Mouse (Mus musculus) cerebellum, postnatal 36 days (tissue): ENCODE data around the gene Ptprc.

ENCODE experiments used
- DNase-seq, 2 experiments: peaks; one replicate each; pipeline ENCODE4 v3.0.0; 2021 to 2022; ENCODE audit warnings: mixed read lengths in 2 of 2

Gene Ptprc

GRCm38 (mm10) chr1:138029649-138030048 is 145.9 kb downstream of the Ptprc start:
- no peak for DNase-seq

DNA sequence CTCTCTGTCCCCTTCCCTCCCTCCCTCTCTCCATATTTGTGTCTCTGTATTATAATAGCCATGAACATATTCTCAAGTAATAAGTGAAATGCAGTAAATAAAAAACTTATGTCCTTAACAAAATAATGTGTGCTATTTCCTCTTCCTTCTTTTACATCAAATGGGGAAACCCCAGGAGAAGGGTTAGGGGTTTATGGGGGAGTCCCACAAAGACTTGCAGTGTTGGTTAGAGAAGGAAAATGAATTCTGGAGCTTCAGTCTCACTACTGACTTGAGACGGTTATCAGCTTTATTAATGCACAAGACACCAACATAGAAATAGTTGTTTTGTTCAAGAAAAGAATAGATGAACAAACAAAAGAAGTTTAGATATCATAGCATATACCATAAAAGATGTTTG is 150.2 kb downstream of the Ptprc start:
- no peak for DNase-seq

DNA sequence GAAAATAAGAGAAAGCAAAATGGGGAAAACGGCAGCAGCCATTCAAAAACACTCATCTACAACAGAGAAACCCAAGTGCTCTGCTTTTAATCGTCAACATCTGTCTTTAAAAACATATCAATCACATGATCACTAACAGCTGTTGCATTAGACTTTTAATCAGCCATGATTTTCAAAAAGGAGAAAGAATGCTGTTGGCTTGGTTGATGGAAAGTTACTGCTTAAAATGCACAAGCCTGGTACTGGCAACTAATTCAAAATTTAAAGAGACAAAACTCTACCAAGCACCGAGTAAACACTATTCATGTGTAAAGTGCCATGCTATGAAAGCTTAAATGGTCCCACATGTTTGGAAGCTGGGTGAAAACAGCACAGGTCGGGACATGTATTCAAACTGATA is 151.9 kb downstream of the Ptprc start:
- no peak for DNase-seq

GRCm38 (mm10) chr1:138022918-138023295 is 152.6 kb downstream of the Ptprc start:
- no peak for DNase-seq

DNA sequence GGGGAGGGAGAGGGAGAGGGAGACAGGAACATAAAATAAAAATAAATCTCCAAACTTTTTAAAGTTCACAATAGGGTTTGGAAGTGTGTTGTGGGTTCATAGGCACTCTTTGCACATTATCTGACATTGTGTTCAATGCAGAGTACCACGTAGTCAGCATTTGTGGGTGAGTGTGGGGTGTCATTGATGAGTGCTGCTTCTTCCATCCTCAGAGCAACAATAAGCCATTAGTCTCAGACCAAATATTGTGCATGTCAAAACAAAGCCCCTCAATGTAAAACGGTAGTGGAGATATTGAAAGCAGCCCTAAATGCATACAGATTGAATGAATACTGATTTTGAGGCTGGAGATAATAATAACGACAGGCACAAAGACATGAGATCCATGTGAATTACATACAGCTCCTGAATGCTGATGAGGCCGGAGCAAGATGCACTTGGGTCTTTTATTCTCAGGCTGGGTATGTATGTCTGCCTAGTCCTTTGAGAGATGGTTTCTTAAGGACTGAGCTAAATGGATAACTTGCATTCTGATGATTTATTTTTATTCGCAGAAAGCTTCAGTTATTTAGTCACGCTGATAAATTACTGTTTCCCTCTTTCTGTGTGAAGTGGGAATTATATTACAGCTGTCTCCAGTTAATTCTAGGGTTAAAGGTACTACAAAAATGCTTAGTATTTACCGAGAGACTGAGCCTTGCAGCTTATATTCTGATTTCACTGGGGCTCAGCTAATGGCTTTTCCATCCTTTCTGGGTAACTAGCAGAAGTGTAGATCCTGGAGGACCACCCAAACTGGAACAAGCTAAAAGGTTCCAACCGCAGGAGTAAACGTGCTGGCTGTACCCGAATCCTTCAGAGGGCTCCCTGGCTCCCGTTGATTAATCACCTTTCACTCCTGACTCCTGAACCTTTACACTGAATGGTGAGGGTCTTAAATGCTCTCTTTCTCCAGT is 153.3 kb downstream of the Ptprc start:
- DNase-seq, result no peak
